Mouse (Mus musculus) frontal cortex, adult (tissue): ENCODE measurements around the gene Fv1.
"Not testable (repeated sequence)": the region's sequence is repeated elsewhere in the genome, so short reads cannot be mapped to it uniquely, and the experiment has no call there.

Experiments used
- ATAC-seq: cut with Nextera tagmentation; 2 replicates; pipeline ENCODE4 v1.9.2; 2017; ENCODE audit warnings: mild to moderate bottlenecking, moderate library complexity, mixed read lengths; ENCODE audit not compliant: low TSS enrichment

Gene Fv1

GRCm38 (mm10) chr4:147868450-147869031, at the start of gene Fv1, which contains the start of gene Miip:
Gene Fv1 (plus strand): TSS chr4:147868979.
Gene Miip (minus strand): TSS chr4:147868816.
- ATAC-seq, result peak; percentile 97

GRCm38 (mm10) chr4:147819659-147820058, 49.1 kb upstream of the Fv1 start:
- ATAC-seq, result not testable (repeated sequence)

GRCm38 (mm10) chr4:147821414-147821813, 47.4 kb upstream of the Fv1 start:
- ATAC-seq, result not testable (repeated sequence)

- no peak for ATAC-seq
Observed at GRCm38 (mm10) chr4:147824389-147824788, 44.4 kb upstream of the Fv1 start.

GRCm38 (mm10) chr4:147839282-147839681, 29.5 kb upstream of the Fv1 start:
- ATAC-seq, result not testable (repeated sequence)

- no peak for ATAC-seq
Observed at GRCm38 (mm10) chr4:147842871-147843270, 25.9 kb upstream of the Fv1 start.

- ATAC-seq, result peak; percentile 97
Observed at GRCm38 (mm10) chr4:147847614-147848583, 20.9 kb upstream of the Fv1 start, which contains the start of gene Zfp933. Gene Zfp933 (minus strand): TSS chr4:147848366.

GRCm38 (mm10) chr4:147848584-147848991, 20.2 kb upstream of the Fv1 start:
- ATAC-seq, result peak; percentile 79

- ATAC-seq, result no peak
Observed at GRCm38 (mm10) chr4:147850776-147851175, 18.0 kb upstream of the Fv1 start.

GRCm38 (mm10) chr4:147862051-147862450, 6.7 kb upstream of the Fv1 start:
- no peak for ATAC-seq

- no peak for ATAC-seq
Observed at GRCm38 (mm10) chr4:147865651-147866050, 3.1 kb upstream of the Fv1 start.

GRCm38 (mm10) chr4:147866056-147866455, 2.7 kb upstream of the Fv1 start:
- no peak for ATAC-seq

- ATAC-seq, result not testable (repeated sequence)
Observed at GRCm38 (mm10) chr4:147866793-147867192, 2.0 kb upstream of the Fv1 start.

- no peak; the same call in 1 of the 2 replicates for ATAC-seq
Observed at GRCm38 (mm10) chr4:147867563-147868449, 973 bp upstream of the Fv1 start.

- no peak for ATAC-seq
Observed at GRCm38 (mm10) chr4:147869238-147869637, 459 bp downstream of the Fv1 start.

GRCm38 (mm10) chr4:147875852-147876575, 7.2 kb downstream of the Fv1 start:
- ATAC-seq, result no peak

GRCm38 (mm10) chr4:147878537-147878936, 9.8 kb downstream of the Fv1 start:
- no peak for ATAC-seq

- no peak for ATAC-seq
Observed at GRCm38 (mm10) chr4:147879456-147879855, 10.7 kb downstream of the Fv1 start.

GRCm38 (mm10) chr4:147879865-147880264, 11.1 kb downstream of the Fv1 start:
- no peak for ATAC-seq

- no peak for ATAC-seq
Observed at GRCm38 (mm10) chr4:147881792-147882191, 13.0 kb downstream of the Fv1 start.

GRCm38 (mm10) chr4:147883041-147883440, 14.3 kb downstream of the Fv1 start:
- no peak for ATAC-seq
